Mouse (Mus musculus) urinary bladder, postnatal 25 days (tissue): Measurements from ENCODE around the gene Samd4b.

Experiments
- DNase-seq: peaks from one replicate; pipeline ENCODE4 v3.0.0; 2022; ENCODE audit warnings: low spot score

The Samd4b gene

DNA sequence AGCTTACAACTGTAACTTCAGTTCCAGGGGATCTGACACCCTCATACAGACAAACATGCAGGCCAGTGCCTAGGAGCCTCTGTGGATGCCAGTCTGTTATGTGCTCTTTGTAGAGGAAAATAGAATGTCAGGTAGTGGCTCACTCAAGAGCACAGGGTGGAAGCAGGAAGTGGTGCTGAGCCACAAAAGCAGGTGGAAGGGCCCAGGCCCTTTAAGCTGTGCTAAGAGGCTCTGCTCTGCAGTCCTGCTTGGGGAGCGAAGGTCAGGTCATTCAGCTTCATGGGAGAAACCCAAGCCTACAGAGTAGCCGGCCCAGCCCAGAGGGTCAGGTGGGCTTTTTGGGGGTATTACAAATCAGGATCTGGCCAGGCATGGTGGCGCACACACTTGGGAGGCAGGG, 242.7 kb downstream of the Samd4b start:
- no peak for DNase-seq

DNA sequence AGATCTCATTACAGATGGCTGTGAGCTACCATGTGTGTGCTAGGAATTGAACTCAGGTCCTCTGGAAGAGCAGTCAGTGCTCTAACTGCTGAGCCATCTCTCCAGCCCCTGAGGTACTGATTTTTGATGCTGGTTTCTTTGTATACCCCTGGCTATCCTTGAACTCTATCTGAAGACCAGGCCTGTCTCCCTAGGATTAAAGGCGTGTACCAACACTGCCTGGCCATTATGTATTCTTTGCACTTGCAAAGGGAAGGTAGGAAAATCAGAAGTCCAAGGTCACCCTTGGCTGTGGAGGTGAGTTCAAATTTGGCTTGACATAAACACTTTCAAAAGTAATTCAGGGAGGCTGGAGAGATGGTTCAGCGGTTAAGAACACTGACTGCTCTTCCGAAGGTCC, 243.3 kb downstream of the Samd4b start:
- DNase-seq = no peak

DNA sequence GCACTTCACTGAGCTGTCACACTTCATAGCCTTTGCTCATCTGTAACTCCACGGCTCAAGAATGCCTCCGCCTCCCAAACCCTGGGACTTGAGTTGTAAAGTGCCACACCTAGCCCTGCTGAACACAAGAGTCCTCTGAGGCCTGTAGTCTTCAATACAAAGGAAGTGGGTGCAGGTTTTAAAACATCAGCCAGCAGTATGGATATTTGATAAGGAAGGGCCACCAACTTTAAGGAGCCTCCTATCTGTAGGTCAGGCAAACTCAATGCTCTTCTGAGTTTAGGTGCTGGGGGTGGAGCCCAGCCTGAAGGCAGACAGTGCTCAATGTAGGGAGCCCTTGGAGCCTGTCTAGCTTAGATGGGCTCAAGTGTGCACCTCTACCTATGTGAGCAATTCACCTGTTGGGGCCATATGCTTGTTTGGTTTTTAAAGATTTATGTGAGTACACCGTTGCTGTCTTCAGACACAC, 243.8 kb downstream of the Samd4b start:
- DNase-seq = no peak

DNA sequence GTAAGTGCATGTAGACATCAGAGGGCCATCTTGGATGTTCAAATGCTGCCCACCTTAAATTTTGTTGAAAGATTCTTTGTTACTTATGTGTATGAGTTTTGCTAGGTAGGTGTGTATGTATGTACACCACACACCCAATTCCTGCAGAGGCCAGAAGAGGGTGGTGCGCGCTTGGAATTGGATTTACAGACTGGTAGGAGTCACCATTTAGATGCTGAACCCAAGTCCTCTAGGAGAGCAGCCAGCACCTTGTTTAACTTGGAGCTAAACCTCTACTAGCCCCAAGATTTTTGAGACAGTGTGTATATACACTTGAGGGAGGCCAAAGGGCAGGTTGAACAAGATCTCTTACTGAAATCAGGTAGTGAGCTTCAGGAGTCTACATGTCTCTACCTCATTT, 244.7 kb downstream of the Samd4b start:
- DNase-seq = no peak

DNA sequence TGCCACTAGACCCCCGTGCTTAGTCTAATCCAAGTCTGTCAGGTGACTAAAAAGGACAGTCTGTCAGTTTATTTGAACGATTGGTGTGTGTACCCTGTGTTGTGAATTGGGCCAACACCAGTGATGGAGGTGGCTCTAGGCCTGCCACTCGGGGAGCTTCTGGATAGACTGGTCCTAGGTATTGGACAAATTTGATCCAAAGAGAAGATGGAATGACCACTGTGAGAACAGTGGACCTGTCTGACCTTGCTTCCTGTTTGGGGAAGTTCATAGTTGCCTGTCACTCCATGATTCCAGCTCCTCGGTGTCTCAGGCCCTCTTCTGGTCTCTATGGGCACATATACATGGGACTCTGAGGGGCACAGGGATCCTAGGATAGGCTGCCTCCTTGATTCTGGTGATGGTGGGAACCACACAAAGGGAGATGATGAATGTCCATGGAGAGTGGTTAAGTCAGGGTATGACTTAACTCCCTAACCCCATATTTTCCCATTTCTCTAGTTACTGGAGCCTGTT, 246.2 kb downstream of the Samd4b start:
- no peak for DNase-seq

DNA sequence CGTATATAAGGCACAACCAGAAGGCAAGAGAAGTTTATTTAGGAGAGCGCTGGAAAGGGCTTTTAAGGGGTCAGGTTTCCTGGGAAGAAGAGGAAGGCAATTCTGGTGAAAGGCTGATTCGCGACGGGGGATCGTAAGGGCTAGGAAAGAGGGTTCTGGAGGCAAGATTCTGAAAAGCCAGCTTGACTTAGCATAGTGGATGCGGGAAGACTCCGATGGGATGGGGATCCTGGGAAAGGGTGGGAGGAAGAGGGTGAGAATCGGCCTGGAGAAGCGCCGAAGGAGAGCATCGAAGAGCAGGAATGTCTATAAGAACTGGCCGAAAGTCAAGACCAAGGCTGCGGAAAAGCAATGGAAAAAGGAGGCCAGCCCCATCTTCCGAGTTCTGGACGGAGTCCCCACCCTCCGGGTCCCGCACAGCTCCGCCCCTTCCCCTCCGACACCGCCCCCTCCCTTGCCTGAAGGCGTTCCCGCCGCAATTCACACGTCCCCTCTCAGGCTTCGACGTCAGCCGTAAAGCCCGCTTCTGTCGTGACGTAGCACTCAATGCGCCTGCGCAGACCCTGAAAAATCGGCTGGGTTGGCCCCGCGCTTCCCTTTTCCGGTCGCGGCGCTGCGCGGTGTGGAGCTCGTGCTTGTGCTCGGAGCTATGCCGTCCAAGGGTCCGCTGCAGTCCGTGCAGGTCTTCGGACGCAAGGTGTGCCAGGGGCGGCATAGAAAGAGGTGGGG, 247.6 kb downstream of the Samd4b start, which contains the start of gene Rps16:
Gene Rps16 (plus strand): TSS at position 498 of the 729 bp plus-strand sequence.
- peak; percentile 96 for DNase-seq
